Mouse (Mus musculus) neural tube, embryonic 15.5 days (tissue): ENCODE measurements around the gene Supt4a. TPM values are rescaled to one million over a fixed set of nuclear protein-coding genes. Genes with fewer than 3 reads are reported as not detected.

Experiments
- ATAC-seq: fragments of 200-750 bp; cut with Nextera tagmentation; 2 replicates; pipeline ENCODE4 v1.8.0; 2017; ENCODE audit warnings: mild to moderate bottlenecking, moderate TSS enrichment, moderate library complexity; ENCODE audit not compliant: low FRiP score
- H3K27ac ChIP-seq: fragments of 300-500 bp; sonication (generic); replicated peaks from 2 replicates; pipeline ENCODE4 v1.5.1; 2015; ENCODE audit warnings: mild to moderate bottlenecking, inconsistent platforms
- H3K27me3 ChIP-seq: fragments of 300-500 bp; sonication (generic); replicated peaks from 2 replicates; pipeline ENCODE4 v1.6.1; 2015; ENCODE audit warnings: inconsistent platforms
- H3K36me3 ChIP-seq: fragments of 300-500 bp; sonication (generic); 2 replicates; pipeline ENCODE4 v1.6.1; 2015; ENCODE audit warnings: inconsistent platforms
- H3K4me1 ChIP-seq: fragments of 300-500 bp; sonication (generic); 2 replicates; pipeline ENCODE4 v1.6.1; 2015; ENCODE audit warnings: inconsistent platforms
- H3K4me2 ChIP-seq: fragments of 300-500 bp; sonication (generic); 2 replicates; pipeline ENCODE4 v1.6.1; 2015; ENCODE audit warnings: inconsistent platforms, mild to moderate bottlenecking, moderate library complexity
- H3K4me3 ChIP-seq: fragments of 300-500 bp; sonication (generic); replicated peaks from 2 replicates; pipeline ENCODE4 v1.5.1; 2015; ENCODE audit warnings: mild to moderate bottlenecking, inconsistent platforms
- H3K9ac ChIP-seq: fragments of 300-500 bp; sonication (generic); replicated peaks from 2 replicates; pipeline ENCODE4 v1.6.1; 2015; ENCODE audit warnings: mild to moderate bottlenecking, inconsistent platforms
- H3K9me3 ChIP-seq: fragments of 300-500 bp; sonication (generic); replicated peaks from 2 replicates; pipeline ENCODE4 v1.6.1; 2016; ENCODE audit warnings: inconsistent platforms
- WGBS: fragments of 180-500 bp; shearing (Covaris S2); methylation state at CpG from one replicate; pipeline ENCODE4 v1.1.7; 2015; ENCODE audit warnings: mixed read lengths; 5-methylcytosine and 5-hydroxymethylcytosine counted together
- polyA plus RNA-seq: library from polyadenylated mRNA; unstranded; fragments of >200 nt; fragmentation: Nextera tagmentation; extraction: Ambion mirVana; gene quantifications from 2 replicates; pipeline ENCODE4 v1.2.1, GENCODE M21; 2015

Gene Supt4a
- polyA plus RNA-seq, 1 experiment from 2014 or later, result 129 TPM

- Histone ChIP-seq H3K4me1 (0 out of 2 replicates have a peak, but pooled peaks cover 7% of the 10 kb centered on the region), H3K4me2 (no peak overlapping the region), H3K9ac (no peak overlapping the region), H3K27me3 (no peaks in the 10 kb centered on the region), H3K27ac (no peak overlapping the region), H3K36me3 (no peaks in the 10 kb centered on the region), H3K9me3 (no peaks in the 10 kb centered on the region), H3K4me3 (no peak overlapping the region)
- ATAC-seq, result no peak
- WGBS, result 72% methylated on average over 11 of the region's 11 CpGs
Measured at GRCm38 (mm10) chr11:87727021-87727420, 10.3 kb upstream of the Supt4a start.

GRCm38 (mm10) chr11:87727471-87727870 lies 9.9 kb upstream of the Supt4a start:
- no peak overlapping the region for H3K9ac ChIP-seq
- H3K4me3 ChIP-seq, result no peak overlapping the region
- 0 out of 2 replicates have a peak, but pooled peaks cover 7% of the 10 kb centered on the region for H3K4me1 ChIP-seq
- no peaks in the 10 kb centered on the region for H3K27me3 ChIP-seq
- H3K27ac ChIP-seq, result no peak overlapping the region
- WGBS, result 79% methylated on average over 4 of the region's 4 CpGs
- ATAC-seq, result no peak
- H3K36me3 ChIP-seq, result no peaks in the 10 kb centered on the region
- no peak overlapping the region for H3K4me2 ChIP-seq
- H3K9me3 ChIP-seq, result no peaks in the 10 kb centered on the region

GRCm38 (mm10) chr11:87728850-87729592 lies 8.3 kb upstream of the Supt4a start:
- no peak overlapping the region for H3K4me3 ChIP-seq
- ATAC-seq, result no peak
- H3K27ac ChIP-seq, result no peak overlapping the region
- H3K9me3 ChIP-seq, result no peaks in the 10 kb centered on the region
- H3K9ac ChIP-seq, result no peak overlapping the region
- WGBS, result 79% methylated on average over 18 of the region's 18 CpGs
- H3K4me1 ChIP-seq, result 0 out of 2 replicates have a peak, but pooled peaks cover 7% of the 10 kb centered on the region
- no peak overlapping the region for H3K4me2 ChIP-seq
- no peaks in the 10 kb centered on the region for H3K36me3 ChIP-seq
- no peaks in the 10 kb centered on the region for H3K27me3 ChIP-seq

GRCm38 (mm10) chr11:87729593-87730185 lies 7.7 kb upstream of the Supt4a start:
- Histone ChIP-seq H3K9me3 (no peaks in the 10 kb centered on the region), H3K4me2 (no peak overlapping the region), H3K4me3 (no peak overlapping the region), H3K4me1 (0 out of 2 replicates have a peak, but pooled peaks cover 7% of the 10 kb centered on the region), H3K36me3 (no peaks in the 10 kb centered on the region), H3K27ac (no peak overlapping the region), H3K27me3 (no peaks in the 10 kb centered on the region), H3K9ac (no peak overlapping the region)
- no peak for ATAC-seq
- 93% methylated on average over 13 of the region's 13 CpGs for WGBS

- 0 out of 2 replicates have a peak, but pooled peaks cover 7% of the 10 kb centered on the region for H3K4me1 ChIP-seq
- H3K27ac ChIP-seq, result no peak overlapping the region
- H3K36me3 ChIP-seq, result no peaks in the 10 kb centered on the region
- no peak overlapping the region for H3K9ac ChIP-seq
- H3K27me3 ChIP-seq, result no peaks in the 10 kb centered on the region
- no peak overlapping the region for H3K4me3 ChIP-seq
- no peak overlapping the region for H3K4me2 ChIP-seq
- 80% methylated on average over 10 of the region's 10 CpGs for WGBS
- H3K9me3 ChIP-seq, result no peaks in the 10 kb centered on the region
- ATAC-seq, result no peak
Measured at GRCm38 (mm10) chr11:87730652-87731310, 6.6 kb upstream of the Supt4a start.

- H3K27me3 ChIP-seq, result no peaks in the 10 kb centered on the region
- no peak overlapping the region for H3K27ac ChIP-seq
- H3K36me3 ChIP-seq, result peaks cover under 1% of the 10 kb centered on the region
- peak overlapping the region; percentile 29 for H3K4me2 ChIP-seq
- H3K9ac ChIP-seq, result no peak overlapping the region
- no peaks in the 10 kb centered on the region for H3K9me3 ChIP-seq
- H3K4me1 ChIP-seq, result peaks cover 15% of the 10 kb centered on the region
- WGBS, result 72% methylated on average over 5 of the region's 5 CpGs
- H3K4me3 ChIP-seq, result no peak overlapping the region
- ATAC-seq, result no peak
Measured at GRCm38 (mm10) chr11:87734346-87734745, 3.0 kb upstream of the Supt4a start.

- Histone ChIP-seq H3K4me1 (peaks cover 15% of the 10 kb centered on the region), H3K36me3 (peaks cover 13% of the 10 kb centered on the region), H3K4me3 (no peak overlapping the region), H3K27ac (no peak overlapping the region), H3K9ac (no peak overlapping the region), H3K27me3 (no peaks in the 10 kb centered on the region), H3K4me2 (no peak overlapping the region), H3K9me3 (no peaks in the 10 kb centered on the region)
- ATAC-seq, result no peak
- WGBS, result 90% methylated on average over 6 of the region's 6 CpGs
Measured at GRCm38 (mm10) chr11:87735691-87736090, 1.7 kb upstream of the Supt4a start.

GRCm38 (mm10) chr11:87736647-87737134 lies 661 bp upstream of the Supt4a start:
- Histone ChIP-seq H3K9me3 (no peaks in the 10 kb centered on the region), H3K4me1 (peaks cover 15% of the 10 kb centered on the region), H3K4me2 (peak overlapping the region; percentile 83), H3K4me3 (peak overlapping the region; percentile 90), H3K27me3 (no peaks in the 10 kb centered on the region), H3K9ac (peak overlapping the region; percentile 62), H3K27ac (peak overlapping the region; percentile 83), H3K36me3 (peaks cover 21% of the 10 kb centered on the region)
- WGBS, result under 1% methylated on average over 31 of the region's 31 CpGs
- ATAC-seq, result peak; percentile 72

GRCm38 (mm10) chr11:87743691-87744090 lies 6.3 kb downstream of the Supt4a start:
- H3K4me2 ChIP-seq, result no peak overlapping the region
- no peaks in the 10 kb centered on the region for H3K4me1 ChIP-seq
- no peaks in the 10 kb centered on the region for H3K27me3 ChIP-seq
- no peak overlapping the region for H3K4me3 ChIP-seq
- no peak for ATAC-seq
- WGBS, result 93% methylated on average over 3 of the region's 3 CpGs
- peaks cover 58% of the 10 kb centered on the region for H3K36me3 ChIP-seq
- H3K9ac ChIP-seq, result no peak overlapping the region
- H3K27ac ChIP-seq, result no peak overlapping the region
- H3K9me3 ChIP-seq, result no peaks in the 10 kb centered on the region

- no peak overlapping the region for H3K9ac ChIP-seq
- no peak overlapping the region for H3K27ac ChIP-seq
- peaks cover 51% of the 10 kb centered on the region for H3K36me3 ChIP-seq
- H3K4me1 ChIP-seq, result no peaks in the 10 kb centered on the region
- no peak overlapping the region for H3K4me2 ChIP-seq
- H3K27me3 ChIP-seq, result no peaks in the 10 kb centered on the region
- H3K9me3 ChIP-seq, result no peaks in the 10 kb centered on the region
- H3K4me3 ChIP-seq, result no peak overlapping the region
- ATAC-seq, result no peak
- WGBS, result 80% methylated on average over 4 of the region's 4 CpGs
Measured at GRCm38 (mm10) chr11:87744964-87745363, 7.6 kb downstream of the Supt4a start.

- whole genome bisulfite sequencing, result 85% methylated on average over 9 of the region's 9 CpGs
- ATAC-seq, result no peak
Measured at GRCm38 (mm10) chr11:87745632-87746555, 8.5 kb downstream of the Supt4a start.

More at GRCm38 (mm10) chr11:87745632-87746555, 8.5 kb downstream of the Supt4a start:
- Histone ChIP-seq H3K27me3 (no peaks in the 10 kb centered on the region), H3K4me2 (no peak overlapping the region), H3K9ac (no peak overlapping the region), H3K9me3 (no peaks in the 10 kb centered on the region), H3K27ac (no peak overlapping the region), H3K4me3 (no peak overlapping the region), H3K4me1 (no peaks in the 10 kb centered on the region), H3K36me3 (peaks cover 44% of the 10 kb centered on the region)
